Mouse (Mus musculus) embryonic facial prominence, embryonic 11.5 days (tissue): ENCODE results near the gene Srsf7. TPM values are rescaled to one million over a fixed set of nuclear protein-coding genes. Genes with fewer than 3 reads are reported as not detected.

Source experiments
- ATAC-seq: fragments of 200-750 bp; cut with Nextera tagmentation; replicated peaks from 2 replicates; pipeline ENCODE4 v1.8.0; 2017; ENCODE audit warnings: low read depth; ENCODE audit not compliant: insufficient number of reproducible peaks, low FRiP score, low TSS enrichment
- DNase-seq: peaks from one replicate; pipeline ENCODE4 v3.0.0-alpha.2; 2015; ENCODE audit warnings: low spot score
- H3K27ac ChIP-seq: fragments of 300-500 bp; sonication (generic); replicated peaks from 2 replicates; pipeline ENCODE4 v1.5.1; 2014; ENCODE audit warnings: mild to moderate bottlenecking, low read depth, low read length, control low read depth
- H3K27me3 ChIP-seq: fragments of 300-500 bp; sonication (generic); 2 replicates; pipeline ENCODE4 v1.6.1; 2014; ENCODE audit warnings: mild to moderate bottlenecking, low read length, moderate library complexity, mixed read lengths; ENCODE audit not compliant: control insufficient read depth, insufficient read depth
- H3K36me3 ChIP-seq: fragments of 300-500 bp; sonication (generic); replicated peaks from 2 replicates; pipeline ENCODE4 v1.6.1; 2014; ENCODE audit warnings: low read depth, mild to moderate bottlenecking, low read length, moderate library complexity, mixed read lengths; ENCODE audit not compliant: control insufficient read depth, insufficient read depth
- H3K4me1 ChIP-seq: fragments of 300-500 bp; sonication (generic); 2 replicates; pipeline ENCODE4 v1.6.1; 2014; ENCODE audit warnings: low read length, mixed read lengths; ENCODE audit not compliant: control insufficient read depth, insufficient read depth
- H3K4me2 ChIP-seq: fragments of 300-500 bp; sonication (generic); 2 replicates; pipeline ENCODE4 v1.6.1; 2014; ENCODE audit warnings: low read depth, mild to moderate bottlenecking, control low read depth, low read length, moderate library complexity
- H3K4me3 ChIP-seq: fragments of 300-500 bp; sonication (generic); 2 replicates; pipeline ENCODE4 v1.5.1; 2014; ENCODE audit warnings: low read depth, low read length, control low read depth
- H3K9ac ChIP-seq: fragments of 300-500 bp; sonication (generic); replicated peaks from 2 replicates; pipeline ENCODE4 v1.6.1; 2014; ENCODE audit warnings: mild to moderate bottlenecking, control low read depth, low read length
- H3K9me3 ChIP-seq: fragments of 300-500 bp; sonication (generic); replicated peaks from 2 replicates; pipeline ENCODE4 v1.6.1; 2016; ENCODE audit warnings: mild to moderate bottlenecking, low read length, inconsistent platforms, mixed read lengths; ENCODE audit not compliant: control insufficient read depth
- WGBS: fragments of 180-500 bp; shearing (Covaris S2); extraction: QIAGEN DNeasy Blood & Tissue Kit; methylation state at CpG from one replicate; pipeline ENCODE4 v1.1.7; 2014; 5-methylcytosine and 5-hydroxymethylcytosine counted together
- polyA plus RNA-seq: library from polyadenylated mRNA; unstranded; fragments of >200 nt; fragmentation: Nextera tagmentation; extraction: Ambion mirVana; gene quantifications from 2 replicates; pipeline ENCODE4 v1.2.1, GENCODE M21; 2014

Srsf7 gene
- polyA plus RNA-seq, 1 experiment from 2014 or later, result 1,051 TPM

DNA sequence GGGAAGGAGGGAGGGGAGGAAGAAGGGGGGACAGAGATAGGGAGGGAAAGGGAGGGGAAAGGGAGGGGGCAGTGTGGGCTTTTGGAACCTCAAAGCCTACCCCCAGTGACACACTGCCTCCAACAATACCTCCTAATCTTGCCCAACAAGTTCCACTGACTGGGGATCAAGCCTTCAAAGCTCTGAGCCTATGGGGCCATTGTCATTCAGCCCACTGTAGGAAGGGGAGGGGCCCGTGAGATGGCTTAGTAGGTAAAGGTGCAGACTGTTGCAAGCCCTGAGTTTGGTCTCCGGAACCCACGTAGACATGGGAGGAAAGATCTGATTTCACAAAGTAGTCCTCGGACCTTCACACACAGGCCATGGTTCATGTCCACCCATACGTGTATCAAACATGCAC lies 55.8 kb downstream of the Srsf7 start:
- Histone ChIP-seq H3K4me1 (no peaks in the 10 kb centered on the region), H3K4me2 (no peak overlapping the region), H3K27ac (no peak overlapping the region), H3K27me3 (no peaks in the 10 kb centered on the region), H3K36me3 (no peaks in the 10 kb centered on the region), H3K9ac (no peak overlapping the region), H3K4me3 (no peak overlapping the region), H3K9me3 (no peaks in the 10 kb centered on the region)
- 26% methylated on average over 5 of the region's 5 CpGs for WGBS
- ATAC-seq (no peak; the same call in 1 of the 2 replicates), DNase-seq (peak; percentile 43)

Other genes starting within 250 kb of the Srsf7 start
- 114 and 127 TPM in 2 replicates for gene Hnrnpll, start 145.0 kb downstream of the Srsf7 start, polyA plus RNA-seq
- 22.3 and 26.1 TPM in 2 replicates for gene Galm, start 79.8 kb downstream of the Srsf7 start, polyA plus RNA-seq
- gene Ttc39d, start 153 bp upstream of the Srsf7 start, polyA plus RNA-seq, result 0.14 TPM in 1 of 2 replicates, not detected in the other
- gene Gemin6, start 17.1 kb upstream of the Srsf7 start, polyA plus RNA-seq, result 49.4 and 53.3 TPM in 2 replicates
- 22.4 and 26.1 TPM in 2 replicates for gene Morn2, start 82.9 kb upstream of the Srsf7 start, polyA plus RNA-seq
- gene Dhx57, start 83.2 kb upstream of the Srsf7 start, polyA plus RNA-seq, result 19.1 and 20.8 TPM in 2 replicates
- 0.72 and 1.1 TPM in 2 replicates for gene Arhgef33, start 100.1 kb upstream of the Srsf7 start, polyA plus RNA-seq
- 1.6 and 2.2 TPM in 2 replicates for gene Gm10190, start 166.2 kb upstream of the Srsf7 start, polyA plus RNA-seq